Mouse (Mus musculus) brown adipose tissue, adult 24 weeks (tissue): ENCODE results near the gene Tusc2. TPM values are rescaled to one million over a fixed set of nuclear protein-coding genes. Genes with fewer than 3 reads are reported as not detected.

Experiments used
- H3K27ac ChIP-seq: fragments of 200-500 bp; replicated peaks from 2 replicates; pipeline ENCODE4 v1.5.1; 2012; ENCODE audit warnings: low read depth, mild to moderate bottlenecking, low read length
- H3K4me1 ChIP-seq: fragments of 200-500 bp; 2 replicates; pipeline ENCODE4 v1.6.1; 2012; ENCODE audit warnings: low read length, mixed read lengths; ENCODE audit not compliant: control insufficient read depth, insufficient read depth, insufficient read length
- H3K4me3 ChIP-seq: fragments of 200-500 bp; 2 replicates; pipeline ENCODE4 v1.5.1; 2012; ENCODE audit warnings: low read depth, mild to moderate bottlenecking, low read length, moderate library complexity; ENCODE audit not compliant: insufficient read depth
- polyA plus RNA-seq: library from polyadenylated mRNA; stranded (reverse); fragments of >200 nt; gene quantifications from 2 replicates; pipeline ENCODE4 v1.2.4, GENCODE M21; 2012; ENCODE audit not compliant: missing spikeins, insufficient read depth, insufficient read length

The Tusc2 gene
- polyA plus RNA-seq, 1 experiment, result 49.0 TPM

DNA sequence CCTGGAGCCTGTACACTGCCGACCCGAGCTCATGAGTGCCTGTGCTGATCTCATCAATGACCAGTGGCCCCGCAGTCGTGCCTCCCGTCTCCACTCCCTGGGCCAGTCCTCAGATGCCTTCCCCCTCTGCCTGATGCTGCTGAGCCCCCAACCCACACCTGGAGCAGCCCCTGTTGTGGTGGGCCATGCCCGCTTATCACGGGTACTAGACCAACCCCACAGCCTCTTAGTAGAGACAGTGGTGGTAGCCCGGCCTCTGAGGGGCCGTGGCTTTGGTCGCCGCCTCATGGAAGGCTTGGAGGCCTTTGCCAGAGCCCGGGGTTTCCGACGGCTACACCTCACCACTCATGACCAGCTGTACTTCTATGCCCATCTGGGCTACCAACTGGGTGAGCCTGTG lies 20.1 kb downstream of the Tusc2 start:
- no peak overlapping the region for H3K4me3 ChIP-seq
- H3K27ac ChIP-seq, result no peak overlapping the region
- peaks cover 8% of the 10 kb centered on the region for H3K4me1 ChIP-seq

DNA sequence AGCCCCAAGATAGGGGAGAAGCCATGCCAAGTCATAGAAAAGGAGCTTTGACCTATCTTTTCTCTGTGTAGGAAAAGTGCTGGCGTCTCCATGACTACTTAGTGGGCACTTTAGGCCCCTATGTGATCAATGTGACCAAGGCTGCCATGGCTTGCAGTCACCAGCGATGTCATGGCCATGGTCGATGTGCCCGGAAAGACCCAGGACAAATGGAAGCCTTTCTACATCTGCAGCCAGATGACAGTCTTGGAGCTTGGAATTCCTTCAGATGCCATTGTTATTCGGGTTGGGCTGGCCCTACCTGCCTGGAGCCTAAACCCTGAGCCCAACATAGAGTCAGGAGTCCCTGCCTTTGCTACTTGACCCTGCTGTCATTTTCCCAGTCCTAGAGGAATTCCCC lies 23.4 kb downstream of the Tusc2 start:
- Histone ChIP-seq H3K27ac (no peak overlapping the region), H3K4me3 (no peak overlapping the region), H3K4me1 (peaks cover 7% of the 10 kb centered on the region)

GRCm38 (mm10) chr9:107586974-107587832 lies 24.1 kb downstream of the Tusc2 start, which contains the start of gene Ifrd2:
Ifrd2 (plus strand) TSS chr9:107587642.
- Histone ChIP-seq H3K4me1 (peaks cover 7% of the 10 kb centered on the region), H3K27ac (0 out of 2 replicates have a peak within 1 kb of the TSS, but pooled peaks have one; percentile 4), H3K4me3 (peak within 1 kb of the TSS; percentile 63)

GRCm38 (mm10) chr9:107587833-107588639 lies 25.0 kb downstream of the Tusc2 start:
- Histone ChIP-seq H3K4me3 (peak overlapping the region; percentile 63), H3K4me1 (peaks cover 7% of the 10 kb centered on the region), H3K27ac (0 out of 2 replicates have a peak overlapping the region, but pooled peaks have one; percentile 4)

DNA sequence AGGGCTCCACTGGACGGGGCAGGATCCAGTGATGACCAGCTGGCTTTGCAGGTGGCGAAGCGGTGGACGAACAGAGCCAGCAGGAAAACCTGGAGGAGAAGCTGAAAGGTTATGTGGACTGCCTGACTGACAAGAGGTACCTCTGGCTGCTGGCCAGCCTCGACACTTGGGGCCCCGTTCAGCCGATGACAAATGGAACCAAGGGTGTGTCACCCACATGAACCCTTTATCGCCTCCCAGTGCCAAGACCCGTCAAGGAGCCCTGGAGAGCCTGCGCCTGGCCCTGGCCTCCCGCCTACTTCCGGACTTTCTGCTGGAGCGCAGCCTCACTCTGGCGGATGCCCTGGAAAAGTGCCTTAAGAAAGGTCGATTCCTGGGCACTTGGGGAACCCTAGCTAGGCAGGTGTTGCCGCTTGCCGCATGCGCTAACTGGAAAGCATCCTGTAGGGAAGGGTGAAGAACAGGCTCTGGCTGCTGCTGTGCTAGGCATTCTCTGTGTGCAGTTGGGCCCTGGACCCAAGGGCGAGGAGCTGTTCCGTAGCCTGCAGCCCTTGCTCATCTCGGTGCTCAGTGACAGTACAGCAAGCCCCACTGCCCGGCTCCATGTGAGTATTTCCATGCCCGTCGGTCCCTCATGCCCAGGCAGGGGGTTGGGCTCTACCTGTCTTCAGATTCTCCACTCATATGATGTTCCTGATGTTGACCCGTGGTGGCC lies 27.2 kb downstream of the Tusc2 start:
- H3K4me1 ChIP-seq, result peaks cover 12% of the 10 kb centered on the region

DNA sequence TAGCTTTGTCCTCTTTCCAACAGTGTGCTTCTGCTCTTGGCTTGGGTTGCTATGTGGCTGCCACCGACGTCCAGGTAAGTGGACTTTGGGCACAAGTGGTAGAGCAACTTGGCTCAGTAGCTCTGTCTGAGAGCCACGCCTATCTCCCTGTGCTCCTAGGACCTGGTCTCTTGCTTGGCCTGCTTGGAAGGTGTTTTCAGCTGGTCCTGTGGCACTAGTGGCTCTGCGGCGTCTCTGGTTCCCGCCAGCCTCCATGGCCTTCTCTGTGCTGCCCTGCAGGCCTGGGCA lies 27.7 kb downstream of the Tusc2 start:
- Histone ChIP-seq H3K27ac (no peak overlapping the region), H3K4me3 (no peak overlapping the region), H3K4me1 (peaks cover 12% of the 10 kb centered on the region)

More for the DNA sequence above, 27.2 kb downstream of the Tusc2 start:
- Histone ChIP-seq H3K4me3 (no peak overlapping the region), H3K27ac (no peak overlapping the region)

DNA sequence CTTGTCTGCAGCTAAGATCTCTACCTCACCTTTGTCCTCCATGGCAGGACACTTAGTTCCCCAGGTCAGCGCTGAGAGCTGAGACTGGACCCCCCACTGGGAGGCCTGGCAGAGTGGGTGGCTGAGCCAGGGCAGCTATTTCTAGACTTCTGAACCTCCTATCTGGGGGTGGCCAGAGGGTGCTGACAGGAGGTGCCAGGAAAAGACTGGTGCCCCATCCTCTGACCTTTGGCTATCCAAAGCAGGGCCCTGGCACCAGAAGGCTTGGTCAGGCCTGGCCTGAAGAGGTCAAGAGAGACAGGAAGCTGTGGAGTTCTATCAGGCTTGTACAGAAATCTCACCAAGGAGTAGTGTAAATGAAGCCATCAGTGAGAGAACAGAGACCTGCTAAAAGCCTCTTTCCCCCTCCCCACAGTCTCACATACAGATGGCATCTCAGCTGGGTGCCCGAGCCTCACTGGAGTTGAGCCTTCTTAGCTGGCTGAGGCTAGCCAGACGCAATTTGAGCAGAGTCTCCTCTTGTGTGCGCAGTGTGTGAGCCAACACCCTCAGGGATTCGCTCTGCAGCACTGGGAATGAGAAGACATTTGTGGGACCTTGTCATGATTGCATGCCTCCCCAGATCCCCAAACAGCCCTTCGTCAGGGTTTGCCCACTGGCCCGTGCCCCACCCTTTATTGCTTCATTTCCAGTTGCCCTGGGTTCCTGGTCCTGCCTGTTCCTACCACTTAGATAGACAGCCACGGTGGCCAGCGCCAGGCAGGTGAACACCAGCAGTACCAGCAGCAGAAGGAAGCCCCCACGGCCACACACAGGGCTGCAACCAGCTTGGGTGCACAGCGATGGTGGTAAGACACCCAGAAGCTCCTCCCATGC lies 30.3 kb downstream of the Tusc2 start:
- Histone ChIP-seq H3K4me1 (peaks cover 19% of the 10 kb centered on the region), H3K27ac (peak overlapping the region; percentile 26; the same call in 1 of the 2 replicates), H3K4me3 (no peak overlapping the region)

DNA sequence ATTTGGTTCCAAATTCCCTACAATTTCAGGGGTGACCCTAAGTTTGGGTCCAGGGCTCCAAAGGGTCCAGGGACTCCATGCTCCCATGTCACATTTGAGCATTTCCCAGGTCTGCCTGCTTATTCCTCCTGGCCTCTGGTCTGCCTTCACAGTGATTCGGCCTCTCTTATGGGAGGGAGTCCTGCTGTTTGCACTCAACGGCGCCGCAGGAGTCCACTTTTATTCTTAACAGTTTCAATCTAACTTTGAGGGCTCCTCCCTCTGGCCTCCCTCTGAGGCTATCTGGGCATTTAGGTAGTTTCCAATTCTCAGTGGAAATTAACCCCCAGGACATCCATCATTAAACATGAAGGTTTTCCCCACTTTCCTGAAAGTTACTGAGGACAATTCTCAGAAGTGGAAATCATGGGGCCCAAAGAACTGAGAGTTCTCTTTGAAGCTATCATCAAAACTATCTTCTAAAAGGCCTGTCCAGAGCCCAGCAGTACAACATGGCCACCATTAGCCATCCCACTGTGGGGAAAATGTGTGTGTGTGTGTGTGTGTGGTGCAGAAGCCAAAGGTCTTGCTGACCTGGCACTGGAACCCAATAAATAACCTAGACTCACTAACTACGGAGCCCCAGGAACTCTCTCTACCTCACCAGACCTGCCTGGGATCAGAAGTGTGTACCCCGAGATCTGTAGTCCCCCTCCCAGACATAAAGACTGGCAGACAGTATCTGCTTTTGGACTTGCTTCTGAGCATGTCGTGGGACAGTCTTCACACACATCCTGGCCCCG lies 31.4 kb downstream of the Tusc2 start:
- H3K27ac ChIP-seq, result no peak overlapping the region
- H3K4me3 ChIP-seq, result no peak overlapping the region
- H3K4me1 ChIP-seq, result peaks cover 15% of the 10 kb centered on the region

- Histone ChIP-seq H3K4me3 (peak overlapping the region; percentile 2; the same call in 1 of the 2 replicates), H3K27ac (peak overlapping the region; percentile 66), H3K4me1 (peaks cover 15% of the 10 kb centered on the region)
Observed at GRCm38 (mm10) chr9:107596619-107597569, 33.8 kb downstream of the Tusc2 start.

DNA sequence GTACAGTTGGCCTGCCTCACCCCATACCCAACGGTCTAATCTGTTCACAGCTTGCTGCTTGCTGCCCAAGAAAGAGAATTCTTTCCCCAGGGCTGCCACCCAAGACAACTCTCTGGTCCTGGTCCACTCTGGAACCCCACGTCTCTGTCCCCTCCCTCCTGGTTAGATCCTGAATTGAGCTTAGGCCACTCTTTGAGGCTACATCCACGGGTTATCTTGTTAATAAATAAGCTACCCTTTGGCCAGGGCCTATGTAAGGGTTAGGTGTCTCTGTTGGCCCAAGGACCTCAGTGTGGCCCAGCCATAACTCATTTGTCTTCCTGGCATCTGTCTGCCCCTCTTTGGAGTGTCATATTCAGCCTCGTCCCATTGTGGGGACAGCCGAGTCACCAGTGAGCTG lies 35.3 kb downstream of the Tusc2 start:
- H3K4me1 ChIP-seq, result peaks cover 15% of the 10 kb centered on the region
- H3K4me3 ChIP-seq, result no peak overlapping the region
- no peak overlapping the region for H3K27ac ChIP-seq

- Histone ChIP-seq H3K4me1 (peaks cover 11% of the 10 kb centered on the region), H3K4me3 (no peak overlapping the region), H3K27ac (no peak overlapping the region)
Observed at GRCm38 (mm10) chr9:107599433-107599832, 36.4 kb downstream of the Tusc2 start.

GRCm38 (mm10) chr9:107599842-107600241 lies 36.8 kb downstream of the Tusc2 start:
- H3K4me3 ChIP-seq, result no peak overlapping the region
- H3K27ac ChIP-seq, result no peak overlapping the region
- peaks cover 11% of the 10 kb centered on the region for H3K4me1 ChIP-seq

GRCm38 (mm10) chr9:107600745-107601144 lies 37.7 kb downstream of the Tusc2 start:
- Histone ChIP-seq H3K4me3 (no peak overlapping the region), H3K4me1 (peaks cover 11% of the 10 kb centered on the region), H3K27ac (no peak overlapping the region)
